Mouse (Mus musculus): ENCODE data around the gene Tmem91.

Tmem91 gene

DNA sequence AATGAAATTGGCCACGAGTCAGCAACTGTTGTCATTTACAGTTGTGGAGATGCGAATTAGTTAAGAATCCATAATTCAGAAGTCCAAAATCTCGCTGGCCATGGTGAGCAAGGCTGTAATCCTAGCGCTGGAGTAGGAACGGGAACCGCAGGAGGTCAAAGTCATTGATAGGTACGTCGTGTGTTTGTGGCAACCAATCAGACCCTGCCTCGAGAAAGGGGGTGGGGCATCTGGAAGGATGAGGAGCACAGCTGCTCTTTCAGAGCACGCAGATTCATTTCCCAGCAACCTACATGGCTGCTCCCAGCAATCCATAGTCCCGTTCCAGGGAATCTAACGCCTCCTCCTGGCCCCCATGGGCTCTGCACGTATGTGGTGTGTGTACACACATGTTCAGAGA is 24.9 kb upstream of the Tmem91 start:
- DNase-seq (ENCODE audit: low read depth, low spot score), result peak; percentile 87

DNA sequence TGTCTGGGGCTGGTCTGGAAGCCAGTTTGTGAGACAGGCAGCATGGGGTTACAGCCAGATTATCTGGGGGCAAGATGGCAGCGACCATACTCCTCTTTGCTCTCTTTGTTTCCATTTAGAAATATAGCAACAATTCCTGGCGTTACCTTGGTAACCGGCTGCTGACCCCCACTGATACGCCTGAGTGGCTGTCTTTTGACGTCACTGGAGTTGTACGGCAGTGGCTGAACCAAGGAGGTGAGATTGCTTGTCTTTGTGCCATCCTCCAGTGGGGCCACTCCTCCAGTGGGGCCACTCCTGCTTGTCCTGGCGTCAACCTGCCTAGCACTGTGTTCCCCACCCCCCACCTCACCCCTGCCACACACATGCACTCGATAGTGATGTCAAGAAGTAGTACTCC is 19.1 kb upstream of the Tmem91 start:
- DNase-seq (ENCODE audit: low read depth, low spot score), result no peak

DNA sequence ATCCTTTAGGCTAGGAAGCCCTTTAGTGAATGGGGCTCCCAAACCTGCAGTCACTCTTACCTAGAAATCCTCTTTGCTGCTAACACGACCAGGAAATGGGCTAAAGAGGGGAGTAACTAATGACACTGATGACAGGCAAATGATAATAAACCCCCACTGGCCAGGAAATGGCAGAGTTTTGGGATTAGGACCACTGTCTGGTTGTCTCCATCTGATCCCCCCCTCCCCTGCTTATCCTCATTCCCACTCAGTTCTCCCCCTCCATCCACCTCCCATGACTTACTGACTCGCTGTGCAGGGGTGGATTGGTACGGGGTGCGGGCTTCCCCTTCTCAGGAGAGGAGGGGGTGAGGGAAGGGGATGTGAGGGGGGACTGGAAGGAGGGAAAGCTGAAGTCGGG is 15.1 kb upstream of the Tmem91 start:
- DNase-seq (ENCODE audit: low read depth, low spot score), result no peak

DNA sequence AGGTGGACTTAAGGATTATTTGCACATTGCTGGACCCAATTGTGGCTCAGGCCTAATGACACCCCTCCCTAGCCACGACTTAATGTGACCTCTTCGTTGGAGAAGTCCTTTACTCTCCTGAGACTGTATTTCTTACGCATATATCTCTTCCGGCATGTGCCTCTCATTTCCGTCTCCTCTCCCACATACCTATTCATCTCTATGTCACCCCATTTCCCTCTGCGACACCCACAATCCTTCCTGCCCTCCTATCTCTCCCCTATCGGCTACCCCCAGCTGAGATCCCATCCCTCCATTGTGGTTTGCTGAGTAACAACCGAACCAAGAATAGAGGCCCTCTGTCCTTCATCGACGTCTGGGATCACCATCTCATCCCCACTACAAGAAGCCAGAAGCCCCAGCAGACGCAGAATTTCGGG is 14.6 kb upstream of the Tmem91 start:
- DNase-seq (ENCODE audit: low read depth, low spot score), result no peak

DNA sequence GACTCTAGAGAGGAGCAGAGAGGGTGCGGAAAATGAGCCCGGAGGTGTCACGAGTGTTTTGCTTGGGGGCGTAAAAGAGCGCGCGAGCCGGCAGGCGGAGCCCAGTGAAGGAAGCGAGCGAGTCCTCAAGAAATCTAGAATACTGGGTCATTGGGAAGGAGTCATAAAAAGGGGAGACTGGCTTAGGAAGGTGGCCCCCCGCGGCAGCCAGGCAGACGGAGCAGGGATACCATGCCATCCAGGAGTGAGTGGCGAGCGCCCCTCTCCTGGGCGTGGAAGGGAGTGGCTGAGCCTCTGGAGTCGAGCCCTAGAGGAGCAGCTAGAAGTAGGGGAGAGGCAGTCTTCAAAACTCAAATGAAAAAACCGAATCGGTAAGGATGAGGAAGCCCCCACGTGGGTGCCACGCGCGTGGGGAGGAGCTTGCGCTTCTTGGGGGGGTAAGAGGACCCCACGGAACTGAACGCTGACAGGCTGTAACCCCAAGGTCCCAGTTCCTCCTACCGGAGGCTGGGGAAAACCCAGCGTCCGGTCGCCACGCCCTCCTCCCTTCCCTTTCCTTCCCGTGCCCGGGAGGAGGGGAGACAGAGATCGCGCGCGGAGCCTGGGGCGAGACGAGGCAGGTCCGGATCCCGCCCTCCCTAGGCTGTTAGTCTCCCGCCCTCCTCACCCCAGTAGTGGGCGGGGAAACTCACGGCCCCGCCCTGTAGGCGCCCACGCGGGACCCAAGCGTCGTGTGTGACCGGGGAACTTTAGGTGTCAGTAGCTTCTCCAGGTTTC is 14.0 kb upstream of the Tmem91 start:
- DNase-seq (ENCODE audit: low read depth, low spot score), result peak; percentile 89

DNA sequence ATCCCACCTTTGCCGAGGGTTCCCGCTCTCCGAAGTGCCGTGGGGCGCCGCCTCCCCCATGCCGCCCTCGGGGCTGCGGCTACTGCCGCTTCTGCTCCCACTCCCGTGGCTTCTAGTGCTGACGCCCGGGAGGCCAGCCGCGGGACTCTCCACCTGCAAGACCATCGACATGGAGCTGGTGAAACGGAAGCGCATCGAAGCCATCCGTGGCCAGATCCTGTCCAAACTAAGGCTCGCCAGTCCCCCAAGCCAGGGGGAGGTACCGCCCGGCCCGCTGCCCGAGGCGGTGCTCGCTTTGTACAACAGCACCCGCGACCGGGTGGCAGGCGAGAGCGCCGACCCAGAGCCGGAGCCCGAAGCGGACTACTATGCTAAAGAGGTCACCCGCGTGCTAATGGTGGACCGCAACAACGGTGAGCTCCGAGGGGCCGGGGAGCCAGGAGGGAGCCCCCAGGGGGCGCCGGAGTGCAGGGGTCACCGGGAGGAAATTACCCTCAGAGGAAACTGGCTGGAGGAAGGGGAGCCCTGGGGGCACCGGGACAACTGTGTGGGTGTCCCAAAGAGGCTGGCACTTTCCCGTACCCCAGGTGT is 12.9 kb upstream of the Tmem91 start:
- no peak for DNase-seq (ENCODE audit: low read depth, low spot score)

DNA sequence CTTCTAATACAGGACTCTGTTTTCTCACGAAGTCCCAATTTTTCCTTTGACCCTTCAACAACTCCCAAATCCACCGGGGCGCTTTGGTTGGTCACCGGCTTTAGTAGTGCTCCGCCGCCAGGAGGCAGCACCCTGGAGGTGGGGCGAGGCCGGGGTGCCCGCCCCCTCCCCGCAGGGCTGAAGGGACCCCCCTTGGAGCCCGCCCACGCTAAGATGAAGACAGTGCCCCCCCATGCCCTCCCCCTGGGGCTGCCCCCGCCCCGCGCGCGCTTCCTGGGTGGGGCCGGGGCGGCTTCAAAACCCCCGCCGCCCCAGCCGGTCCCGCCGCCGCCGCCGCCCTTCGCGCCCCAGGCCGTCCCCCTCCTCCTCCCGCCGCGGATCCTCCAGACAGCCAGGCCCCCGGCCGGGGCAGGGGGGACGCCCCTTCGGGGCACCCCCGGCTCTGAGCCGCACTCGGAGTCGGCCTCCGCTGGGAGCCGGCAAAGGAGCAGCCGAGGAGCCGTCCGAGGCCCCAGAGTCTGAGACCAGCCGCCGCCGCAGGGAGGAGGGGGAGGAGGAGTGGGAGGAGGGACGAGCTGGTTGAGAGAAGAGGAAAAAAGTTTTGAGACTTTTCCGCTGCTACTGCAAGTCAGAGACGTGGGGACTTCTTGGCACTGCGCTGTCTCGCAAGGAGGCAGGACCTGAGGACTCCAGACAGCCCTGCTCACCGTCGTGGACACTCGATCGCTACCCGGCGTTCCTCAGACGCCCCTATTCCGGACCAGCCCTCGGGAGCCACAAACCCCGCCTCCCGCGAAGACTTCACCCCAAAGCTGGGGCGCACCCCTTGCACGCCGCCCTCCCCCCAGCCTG is 11.9 kb upstream of the Tmem91 start, which contains the start of gene Tgfb1:
TSS of gene Tgfb1 (plus strand) at position 323 of the 852 bp plus-strand sequence.
- DNase-seq (ENCODE audit: low read depth, low spot score), result peak; percentile 68

DNA sequence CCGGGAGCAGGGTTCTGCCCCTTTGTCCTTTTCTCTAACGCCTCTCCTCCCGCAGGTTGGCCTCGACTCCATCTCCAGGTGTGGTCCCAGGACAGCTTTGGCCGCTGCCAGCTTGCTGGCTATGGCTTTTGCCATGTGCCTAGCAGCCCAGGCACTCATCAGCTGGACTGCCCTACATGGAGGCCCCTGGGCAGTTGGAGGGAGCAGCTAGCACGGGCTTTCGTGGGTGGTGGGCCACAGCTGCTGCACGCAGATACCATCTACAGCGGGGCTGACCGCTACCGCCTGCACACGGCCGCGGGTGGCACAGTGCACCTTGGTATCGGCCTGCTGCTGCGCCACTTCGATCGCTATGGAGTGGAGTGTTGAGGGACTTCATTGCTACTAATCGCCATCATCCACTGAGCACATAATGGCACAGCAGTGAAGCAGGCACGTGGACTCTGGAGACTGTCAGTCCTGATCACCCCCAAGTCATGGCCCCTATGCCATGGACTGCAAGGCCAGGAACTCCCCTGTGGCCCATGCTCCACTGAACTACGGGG is 11.0 kb upstream of the Tmem91 start:
- no peak for DNase-seq (ENCODE audit: low read depth, low spot score)

DNA sequence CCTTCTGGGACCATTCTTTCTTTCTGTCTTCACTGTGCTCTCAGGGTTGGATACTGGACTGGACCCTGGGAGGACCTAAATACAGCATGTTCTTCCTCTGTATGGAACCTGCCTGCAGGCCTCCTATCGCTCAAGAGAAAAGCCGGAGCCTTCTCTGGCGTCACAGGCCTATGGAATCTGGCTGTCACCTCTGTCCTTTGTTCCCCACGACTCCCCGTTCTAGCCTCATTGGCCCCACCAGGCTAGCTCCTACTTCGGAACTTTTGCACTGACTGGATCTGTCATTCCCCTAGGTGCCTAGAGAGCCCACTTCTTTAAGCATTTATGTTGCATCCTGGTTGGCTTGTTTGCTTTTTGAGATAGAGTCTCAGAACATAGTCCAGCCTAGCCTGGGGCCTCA is 9.7 kb upstream of the Tmem91 start:
- DNase-seq (ENCODE audit: low read depth, low spot score), result no peak

DNA sequence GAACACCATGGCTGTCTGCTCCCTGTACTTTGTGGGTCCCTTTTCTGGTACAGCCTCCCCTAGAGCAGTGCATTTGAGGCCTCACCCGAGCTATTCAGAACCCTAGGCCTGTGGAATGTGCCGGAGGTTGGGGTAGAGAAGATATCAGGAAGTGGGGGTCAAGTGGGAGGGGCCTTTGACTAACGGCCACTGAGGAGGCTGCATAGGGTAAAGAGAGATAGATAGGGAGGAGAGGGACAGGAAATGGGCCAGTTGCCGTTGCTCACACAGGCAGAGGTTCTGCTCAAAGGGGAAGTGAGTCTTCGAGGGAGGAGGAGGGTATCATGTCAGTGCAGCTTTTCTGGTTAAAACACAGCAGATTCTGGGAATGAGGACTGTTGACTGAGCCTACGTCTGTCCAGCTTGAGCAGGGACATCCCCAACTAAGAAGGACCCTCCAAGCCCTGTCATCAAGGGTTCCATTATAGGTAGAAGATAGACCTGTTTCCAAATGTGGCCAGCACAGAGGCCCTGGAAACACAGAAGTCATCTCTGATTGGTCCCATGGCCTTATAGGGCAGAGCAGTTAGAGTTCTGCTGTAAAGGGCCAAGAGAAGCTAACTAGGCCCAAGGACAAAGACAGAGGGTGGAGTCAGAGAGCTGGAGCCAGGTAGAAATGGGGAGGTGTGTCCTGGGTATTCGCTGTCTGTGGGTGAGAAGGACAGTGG is 8.7 kb upstream of the Tmem91 start:
- DNase-seq (ENCODE audit: low read depth, low spot score), result no peak

DNA sequence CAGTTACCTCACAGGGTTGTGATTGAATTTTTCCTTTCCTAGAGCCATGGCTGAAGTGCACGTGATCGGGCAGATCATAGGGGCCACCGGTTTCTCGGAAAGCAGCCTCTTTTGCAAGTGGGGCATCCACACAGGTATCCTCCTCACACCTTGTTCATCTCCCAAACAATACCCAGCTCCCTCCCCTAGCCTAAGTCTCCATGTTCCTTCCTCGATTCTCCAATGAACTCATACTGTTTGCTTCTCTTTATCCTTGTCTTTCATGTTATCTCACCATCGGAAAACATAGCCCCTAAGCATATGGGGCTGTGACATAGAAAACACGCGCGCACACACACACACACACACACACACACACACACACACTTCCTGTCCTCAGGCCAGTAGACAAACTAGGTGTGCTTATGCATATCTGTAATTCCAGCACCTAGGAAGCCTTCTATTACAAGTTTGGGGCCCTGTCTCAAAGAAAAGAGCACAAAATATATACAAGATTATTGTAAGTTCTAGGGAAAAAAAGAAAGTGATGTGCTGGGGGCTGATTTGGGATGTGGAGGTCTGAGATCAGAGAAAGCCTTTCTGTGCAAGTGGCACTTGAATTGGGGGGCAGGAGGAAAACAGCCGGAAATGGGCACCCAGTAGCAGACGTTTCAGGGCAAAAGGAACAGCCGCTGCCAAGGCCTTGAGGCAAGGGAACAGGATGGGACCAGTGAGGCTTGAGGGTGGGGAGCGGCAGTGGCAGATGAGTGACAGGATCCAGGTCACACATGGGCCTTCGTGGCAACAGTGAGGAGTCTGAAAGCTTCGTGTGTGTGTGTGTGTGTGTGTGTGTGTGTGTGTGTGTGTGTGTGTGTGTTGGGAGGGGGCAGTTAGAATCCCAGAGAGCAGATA is 6.6 kb upstream of the Tmem91 start:
- DNase-seq (ENCODE audit: low read depth, low spot score), result no peak

DNA sequence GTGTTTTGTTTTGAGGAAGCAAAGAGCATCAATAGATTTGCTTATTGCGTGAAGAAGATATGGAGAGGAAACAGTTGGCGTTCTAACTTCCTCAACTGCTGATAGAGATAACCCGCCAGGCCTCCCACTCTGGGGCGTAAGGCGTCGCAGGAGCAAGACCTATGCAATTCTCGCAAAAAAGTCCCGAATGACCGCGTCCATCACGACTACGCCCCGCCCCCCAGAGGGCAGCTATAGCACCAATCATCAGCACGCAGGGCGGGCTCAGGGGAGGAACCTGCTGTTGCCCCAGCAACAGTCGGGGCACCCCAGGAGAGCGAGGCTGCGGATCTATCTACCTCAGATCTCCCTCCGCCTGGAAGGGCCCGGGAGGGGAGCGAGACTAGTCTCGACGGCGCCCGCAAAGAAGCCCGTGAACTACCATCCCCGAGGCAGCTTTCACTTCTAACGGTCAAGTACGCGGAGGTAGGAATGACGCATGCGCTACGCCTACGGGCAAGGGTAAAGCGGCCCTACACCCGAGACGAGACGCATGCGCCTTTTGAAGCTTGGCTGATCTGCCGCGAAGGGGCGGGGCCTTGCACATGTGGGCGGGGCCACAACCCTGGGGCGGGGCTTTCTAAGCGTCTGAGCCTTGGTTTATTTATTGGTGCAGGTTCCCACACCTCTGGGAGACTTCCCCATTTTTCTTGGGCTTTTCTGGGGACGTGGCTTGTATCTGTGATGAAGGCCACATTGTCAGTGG is 5.7 kb upstream of the Tmem91 start, which contains the start of gene B9d2:
TSS of gene B9d2 (plus strand) at position 267 of the 745 bp plus-strand sequence.
- DNase-seq (ENCODE audit: low read depth, low spot score), result peak; percentile 97

DNA sequence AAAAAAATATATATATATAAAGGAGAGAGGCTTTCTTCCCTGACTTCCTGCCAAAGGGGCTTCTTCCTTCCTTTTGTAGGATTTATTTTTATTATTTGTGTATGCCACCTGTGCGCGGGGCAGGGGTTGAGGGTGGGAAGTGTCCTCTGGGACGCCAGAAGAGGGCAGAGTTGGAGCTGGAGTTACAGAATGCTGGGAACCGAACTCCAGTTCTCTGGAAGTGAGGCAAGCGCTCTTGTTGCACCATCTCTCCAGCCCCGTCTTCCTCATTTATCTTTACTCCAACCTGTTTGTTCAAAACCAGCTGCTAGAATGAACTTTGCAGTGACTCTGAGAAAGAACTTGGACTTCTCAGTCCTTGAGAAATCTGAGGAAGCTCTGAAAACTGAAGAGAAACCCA is 5.0 kb upstream of the Tmem91 start:
- DNase-seq (ENCODE audit: low read depth, low spot score), result peak; percentile 55

DNA sequence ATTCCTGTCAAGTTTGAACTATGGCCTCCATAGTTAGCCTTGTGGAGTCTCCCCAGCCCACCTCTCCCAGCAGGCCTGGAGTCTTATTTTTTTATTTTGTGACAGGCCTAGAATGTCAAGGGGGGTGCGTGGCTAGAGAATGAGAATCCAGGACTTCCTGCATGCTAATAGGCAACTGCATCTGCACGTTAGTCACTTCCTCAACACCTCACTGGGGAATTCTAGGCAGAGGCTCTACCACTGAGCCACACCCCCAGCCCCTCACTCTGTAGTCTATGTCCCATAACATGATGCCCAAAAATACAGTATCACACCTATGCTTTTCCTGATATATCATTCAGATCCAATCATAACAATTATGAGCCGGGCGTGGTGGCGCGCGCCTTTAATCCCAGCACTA is 2.0 kb upstream of the Tmem91 start:
- no peak for DNase-seq (ENCODE audit: low read depth, low spot score)

DNA sequence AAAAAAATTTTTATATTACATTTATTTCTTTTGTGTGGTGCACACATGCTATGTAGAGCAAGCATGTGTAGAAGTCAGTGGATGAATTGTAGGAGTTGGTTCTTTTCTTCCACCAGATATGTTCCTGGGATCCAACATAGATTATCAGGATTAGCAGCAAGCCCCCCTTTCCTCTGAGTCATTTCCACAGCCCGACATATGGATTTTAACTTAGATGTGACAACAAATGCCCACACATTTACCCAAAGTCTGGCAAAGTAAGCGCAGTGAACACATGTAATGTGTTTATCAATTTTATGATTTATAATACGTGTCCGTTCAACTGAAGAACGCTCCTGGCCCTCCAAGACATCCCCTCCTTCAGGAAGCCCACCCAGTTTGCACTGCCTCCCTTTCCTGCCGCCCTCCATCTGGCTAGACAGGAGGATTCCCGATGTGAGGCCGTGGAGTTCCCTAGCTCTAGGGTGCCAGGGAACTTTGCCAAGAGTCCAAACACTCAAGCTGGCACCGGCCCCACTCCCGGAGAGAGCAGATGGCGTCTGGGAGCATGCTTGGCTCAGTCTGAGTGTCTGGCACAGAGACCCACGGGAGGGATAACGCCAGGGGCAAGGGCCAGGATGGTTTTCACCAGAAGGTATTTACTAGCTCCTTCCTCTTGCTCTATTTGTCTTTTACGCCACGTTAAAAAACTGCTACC is 1.3 kb upstream of the Tmem91 start:
- no peak for DNase-seq (ENCODE audit: low read depth, low spot score)

DNA sequence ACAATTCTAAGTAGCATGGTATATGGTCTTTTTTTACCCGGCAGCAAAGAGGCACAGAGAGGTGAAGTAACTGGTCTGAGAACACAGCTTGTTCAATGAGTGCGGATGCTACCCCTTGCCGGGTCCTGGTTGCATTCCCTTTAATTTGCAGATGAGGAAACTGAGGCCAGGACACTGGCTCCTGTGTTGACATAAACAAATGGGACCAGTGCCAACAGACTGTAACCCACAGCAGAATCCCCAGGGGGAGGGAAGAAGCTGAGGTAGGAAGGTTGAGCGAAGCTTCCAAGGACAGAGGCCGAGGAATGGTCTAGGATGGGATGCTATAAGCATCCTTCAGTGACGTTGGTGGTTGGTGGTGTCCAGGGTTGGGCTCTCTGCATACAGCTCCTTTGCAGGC is 439 bp upstream of the Tmem91 start:
- DNase-seq (ENCODE audit: low read depth, low spot score), result no peak

DNA sequence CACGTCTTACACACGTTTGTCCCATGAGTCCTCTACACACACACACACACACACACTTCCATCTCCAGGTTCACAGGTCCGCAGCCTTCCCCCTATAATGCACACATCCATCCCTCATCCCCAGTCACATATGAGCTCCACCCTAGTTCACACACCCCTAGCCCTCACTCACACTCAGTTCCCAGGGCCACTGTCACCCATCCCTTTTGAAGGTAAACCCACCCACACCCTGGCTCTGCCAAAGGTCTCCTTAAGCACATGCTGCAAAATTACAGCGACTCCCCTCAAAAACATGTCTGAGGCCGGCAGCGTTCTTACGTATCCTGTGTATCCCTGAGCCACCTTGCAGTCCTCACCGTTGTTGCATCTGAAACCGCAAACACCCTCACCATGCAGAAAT is 669 bp downstream of the Tmem91 start:
- no peak for DNase-seq (ENCODE audit: low read depth, low spot score)

DNA sequence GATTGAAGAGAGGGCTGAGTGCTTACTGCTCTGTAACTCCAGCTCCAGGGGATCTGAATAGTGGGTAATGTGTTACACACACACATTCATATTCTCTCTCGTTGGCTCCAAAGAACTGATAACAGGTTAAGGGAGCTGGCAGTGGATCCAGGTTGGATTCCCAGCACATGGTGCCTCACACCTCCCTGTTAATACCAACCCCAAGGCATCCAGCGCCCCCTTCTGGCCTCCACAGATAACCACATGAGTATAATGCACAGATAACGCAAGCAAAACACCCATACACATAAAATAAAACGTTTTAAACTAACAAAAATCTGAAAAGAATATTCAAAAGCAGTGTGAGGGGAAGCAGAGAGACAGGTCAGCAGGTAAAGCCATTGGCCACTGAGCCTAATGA is 2.5 kb downstream of the Tmem91 start:
- DNase-seq (ENCODE audit: low read depth, low spot score), result peak; percentile 70

DNA sequence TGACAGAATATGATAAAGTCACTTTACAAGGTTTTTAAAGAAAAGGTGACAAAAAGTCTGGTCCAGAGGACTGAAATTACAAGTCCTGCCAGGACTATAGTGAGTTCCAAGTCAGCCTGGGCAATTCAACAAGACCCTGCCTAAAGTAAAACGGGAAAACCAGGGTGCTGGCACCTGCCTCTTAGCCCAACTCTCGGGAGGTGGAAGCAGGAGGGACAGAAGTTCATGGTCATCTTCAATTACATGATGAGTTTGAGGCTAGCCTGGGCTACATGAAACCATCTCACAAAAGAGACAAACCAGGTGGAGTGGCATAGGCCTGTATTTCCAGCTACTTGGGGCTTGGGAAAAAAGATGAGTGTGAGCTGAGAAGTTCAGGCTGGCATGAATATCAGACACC is 3.3 kb downstream of the Tmem91 start:
- DNase-seq (ENCODE audit: low read depth, low spot score), result no peak

Data from ES-CJ7 (cell line).